Mouse (Mus musculus) myocyte (in vitro differentiated cells): Measurements from ENCODE around the gene Sumo2. TPM values are rescaled to one million over a fixed set of nuclear protein-coding genes. Genes with fewer than 3 reads are reported as not detected.
A peak's percentile ranks its signal among the peaks of the same experiment; 100 is the strongest.

Experiments used
- H3K27me3 ChIP-seq: one replicate; pipeline ENCODE4 v1.6.1; 2011; ENCODE audit not compliant: control insufficient read depth, insufficient read depth, insufficient read length
- H3K36me3 ChIP-seq: one replicate; pipeline ENCODE4 v1.6.1; 2011; ENCODE audit not compliant: control insufficient read depth, insufficient read depth
- H3K4me2 ChIP-seq: one replicate; pipeline ENCODE4 v1.6.1; 2011; ENCODE audit warnings: low read depth, control low read depth
- H3K4me3 ChIP-seq: one replicate; pipeline ENCODE4 v1.5.1; 2011; ENCODE audit warnings: mild to moderate bottlenecking, control low read depth, moderate library complexity
- H3K79me2 ChIP-seq: one replicate; pipeline ENCODE4 v1.6.1; 2011; ENCODE audit not compliant: control insufficient read depth, insufficient read depth
- H3ac ChIP-seq: one replicate; pipeline ENCODE4 v1.6.1; 2011; ENCODE audit not compliant: control insufficient read depth, insufficient read length
- CEBPB ChIP-seq: IDR thresholded peaks from 2 replicates; pipeline ENCODE4 v1.6.1; 2011; ENCODE audit warnings: mild to moderate bottlenecking, moderate library complexity; ENCODE audit not compliant: poor library complexity, insufficient read depth, severe bottlenecking
- E2F4 ChIP-seq: IDR thresholded peaks from one replicate; pipeline ENCODE4 v1.6.1; 2011; ENCODE audit warnings: mild to moderate bottlenecking, control low read depth, moderate library complexity; ENCODE audit not compliant: insufficient read depth
- MAX ChIP-seq: IDR thresholded peaks from one replicate; pipeline ENCODE4 v1.6.1; 2011; ENCODE audit warnings: low read depth, mild to moderate bottlenecking, control low read depth
- MYOD1 ChIP-seq, 3 experiments: IDR thresholded peaks; one replicate each; pipeline ENCODE4 v1.6.1; 2011; ENCODE audit warnings: control low read depth in 2 of 3, low read depth in 2 of 3, mild to moderate bottlenecking in 2 of 3, moderate library complexity in 1 of 3; ENCODE audit not compliant: insufficient read length in 2 of 3, control insufficient read depth in 1 of 3
- MYOG ChIP-seq, 3 experiments: IDR thresholded peaks; one replicate each; pipeline ENCODE4 v1.6.1; 2011; ENCODE audit warnings: control low read depth in 2 of 3, low read depth in 2 of 3, mild to moderate bottlenecking in 2 of 3; ENCODE audit not compliant: insufficient read length in 2 of 3, control insufficient read depth in 1 of 3, insufficient read depth in 1 of 3
- POLR2A ChIP-seq: IDR thresholded peaks from one replicate; pipeline ENCODE4 v1.6.1; 2011; ENCODE audit warnings: low read depth, mild to moderate bottlenecking, control low read depth, moderate library complexity; ENCODE audit not compliant: insufficient read length
- POLR2AphosphoS2 ChIP-seq: IDR thresholded peaks from one replicate; pipeline ENCODE4 v1.6.1; 2011; ENCODE audit warnings: low read depth, control low read depth; ENCODE audit not compliant: insufficient read length
- REST ChIP-seq: IDR thresholded peaks from one replicate; pipeline ENCODE4 v1.6.1; 2011; ENCODE audit warnings: mild to moderate bottlenecking, control low read depth, moderate library complexity; ENCODE audit not compliant: insufficient read depth, insufficient read length
- SRF ChIP-seq: IDR thresholded peaks from one replicate; pipeline ENCODE4 v1.6.1; 2011; ENCODE audit warnings: low read depth; ENCODE audit not compliant: control insufficient read depth, insufficient read length
- TCF12 ChIP-seq: IDR thresholded peaks from one replicate; pipeline ENCODE4 v1.6.1; 2011; ENCODE audit warnings: mild to moderate bottlenecking, control low read depth; ENCODE audit not compliant: poor library complexity, insufficient read depth, severe bottlenecking
- TCF3 ChIP-seq: IDR thresholded peaks from one replicate; pipeline ENCODE4 v1.6.1; 2011; ENCODE audit warnings: low read depth, control low read depth; ENCODE audit not compliant: insufficient read length
- USF1 ChIP-seq: IDR thresholded peaks from one replicate; pipeline ENCODE4 v1.6.1; 2011; ENCODE audit warnings: low read depth, mild to moderate bottlenecking, control low read depth, moderate library complexity
- polyA plus RNA-seq: library from polyadenylated mRNA; unstranded; fragments of >200 nt; fragmentation: generic; extraction: Trizol; gene quantifications from one replicate; pipeline ENCODE4 v1.2.1, GENCODE M21; 2012; ENCODE audit warnings: missing spikeins

Gene Sumo2
- polyA plus RNA-seq = 176 TPM

DNA sequence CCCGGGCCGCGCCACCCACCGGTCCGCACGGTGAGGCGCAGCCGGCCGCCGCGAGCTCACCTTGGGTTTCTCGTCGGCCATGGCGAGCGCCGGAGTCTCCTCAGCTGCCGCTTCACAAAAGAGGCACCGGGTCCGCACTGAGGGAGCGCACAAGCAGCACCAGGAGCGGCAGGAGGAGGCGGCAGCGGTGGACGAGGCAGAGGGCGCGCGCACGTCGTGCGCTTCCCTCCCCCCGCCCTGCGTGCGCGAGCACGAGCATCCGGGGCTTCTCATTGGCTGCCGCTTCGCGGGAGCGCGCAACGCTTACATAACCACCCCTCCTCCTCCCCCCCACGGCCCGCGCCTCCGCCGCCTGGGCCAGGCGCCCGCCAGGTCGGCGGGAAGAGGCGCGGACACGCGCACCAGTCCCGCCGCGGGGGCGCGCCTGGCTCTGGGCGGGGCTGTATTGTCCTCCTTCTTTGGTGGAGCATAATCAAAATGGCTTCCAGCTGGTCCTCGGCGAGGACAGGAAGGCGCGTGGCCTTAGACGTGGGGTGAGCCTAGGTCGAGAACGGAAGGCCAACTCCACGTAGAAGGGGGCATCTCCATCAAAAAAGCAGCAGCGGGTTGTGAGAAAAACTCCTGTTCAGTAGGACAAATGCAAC, at the start of gene Sumo2:
TSS of gene Sumo2 (minus strand) at position 239 of the 644 bp plus-strand sequence.
- TF ChIP-seq CEBPB (no peak), TCF3 (no peak), E2F4 (peak; percentile 43), MYOD1 (IDR thresholded peaks at IDR 0.05; ENCODE audit: control insufficient read depth in 1 of 3, insufficient read length in 2 of 3, low read depth in 2 of 3) (no peak), POLR2A (peak; percentile 72), MYOG (IDR thresholded peaks at IDR 0.05; ENCODE audit: control insufficient read depth in 1 of 3, insufficient read depth in 1 of 3, insufficient read length in 2 of 3, low read depth in 2 of 3) (no peak), TCF12 (no peak), POLR2AphosphoS2 (peak; percentile 80), REST (no peak), USF1 (no peak), MAX (no peak), SRF (no peak)
- H3K4me3 ChIP-seq = peak within 1 kb of the TSS; percentile 69
- peaks cover 43% of the 10 kb centered on the region for H3K79me2 ChIP-seq
- H3K4me2 ChIP-seq = peak within 1 kb of the TSS; percentile 99
- no peaks in the 10 kb centered on the region for H3K27me3 ChIP-seq
- H3K36me3 ChIP-seq = peaks cover 26% of the 10 kb centered on the region
- H3ac ChIP-seq = peak within 1 kb of the TSS; percentile 97

DNA sequence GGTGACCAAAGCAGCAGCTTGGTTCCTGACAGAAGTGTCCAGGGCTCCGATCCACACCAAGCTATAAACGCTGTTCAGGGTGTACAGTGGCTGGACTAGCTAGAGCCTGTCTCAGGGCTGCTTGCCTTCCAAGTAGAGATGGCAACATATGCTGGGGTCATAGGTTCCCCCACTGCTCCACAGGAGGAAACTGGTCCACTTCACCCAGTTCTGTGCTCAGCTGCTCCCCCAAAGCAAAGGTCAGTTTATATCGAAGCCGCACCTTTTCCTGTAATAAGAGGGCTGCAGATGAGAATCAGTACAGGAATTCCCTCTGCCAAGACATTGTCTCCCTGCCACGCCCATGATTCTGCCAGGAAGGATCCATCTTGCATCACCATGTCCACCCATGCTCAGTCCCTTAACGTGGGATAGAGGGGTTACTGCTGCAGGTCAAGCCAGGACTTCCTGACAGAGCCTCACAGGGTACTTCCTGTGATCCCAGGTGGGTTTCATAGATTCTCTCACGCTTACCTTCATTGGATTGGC, 49.6 kb upstream of the Sumo2 start:
- H3K79me2 ChIP-seq = no peaks in the 10 kb centered on the region
- peaks cover 50% of the 10 kb centered on the region for H3K36me3 ChIP-seq
- TF ChIP-seq MYOD1 (IDR thresholded peaks at IDR 0.05; ENCODE audit: control insufficient read depth in 1 of 3, insufficient read length in 2 of 3, low read depth in 2 of 3) = no peak
- peak; percentile 13 for TF ChIP-seq POLR2A
- H3K27me3 ChIP-seq = no peaks in the 10 kb centered on the region
- H3ac ChIP-seq = no peak overlapping the region
- no peak overlapping the region for H3K4me3 ChIP-seq
- no peak overlapping the region for H3K4me2 ChIP-seq

DNA sequence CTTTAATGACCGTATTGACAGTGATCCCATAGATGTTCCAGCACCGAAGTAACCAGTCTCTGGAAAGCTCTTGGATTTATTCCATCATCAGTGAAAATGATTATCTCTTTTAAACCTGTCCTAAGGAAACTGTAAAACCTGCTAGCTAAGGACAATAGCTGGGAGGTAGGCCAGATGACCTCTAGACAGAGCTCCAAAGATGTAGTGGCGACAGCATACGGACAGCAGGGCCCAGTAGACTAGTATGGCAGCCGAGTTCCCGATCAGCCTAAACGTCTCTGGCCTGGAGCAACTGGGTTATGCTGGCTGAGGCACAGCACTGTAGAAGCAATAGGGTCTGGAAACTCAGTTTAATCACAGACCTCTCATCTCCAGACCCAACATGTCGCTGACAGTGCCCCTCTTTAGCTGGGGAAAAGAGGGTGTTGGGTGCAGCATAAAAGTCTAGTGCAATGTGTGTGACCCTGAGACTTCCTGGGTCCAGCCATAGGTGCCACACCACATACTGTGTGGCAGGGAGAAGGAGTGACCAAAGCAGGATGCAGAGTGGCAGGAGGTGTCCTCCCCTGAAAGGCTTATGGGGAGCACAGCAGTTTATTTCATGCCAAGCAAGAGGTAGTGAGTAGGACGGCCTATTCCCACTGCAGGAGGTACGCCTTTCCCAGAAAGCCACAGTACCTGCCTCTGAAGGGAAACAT, 48.4 kb upstream of the Sumo2 start:
- H3K27me3 ChIP-seq = no peaks in the 10 kb centered on the region
- TF ChIP-seq POLR2AphosphoS2 (peak; percentile 20), TCF12 (no peak)
- H3K4me3 ChIP-seq = no peak overlapping the region

DNA sequence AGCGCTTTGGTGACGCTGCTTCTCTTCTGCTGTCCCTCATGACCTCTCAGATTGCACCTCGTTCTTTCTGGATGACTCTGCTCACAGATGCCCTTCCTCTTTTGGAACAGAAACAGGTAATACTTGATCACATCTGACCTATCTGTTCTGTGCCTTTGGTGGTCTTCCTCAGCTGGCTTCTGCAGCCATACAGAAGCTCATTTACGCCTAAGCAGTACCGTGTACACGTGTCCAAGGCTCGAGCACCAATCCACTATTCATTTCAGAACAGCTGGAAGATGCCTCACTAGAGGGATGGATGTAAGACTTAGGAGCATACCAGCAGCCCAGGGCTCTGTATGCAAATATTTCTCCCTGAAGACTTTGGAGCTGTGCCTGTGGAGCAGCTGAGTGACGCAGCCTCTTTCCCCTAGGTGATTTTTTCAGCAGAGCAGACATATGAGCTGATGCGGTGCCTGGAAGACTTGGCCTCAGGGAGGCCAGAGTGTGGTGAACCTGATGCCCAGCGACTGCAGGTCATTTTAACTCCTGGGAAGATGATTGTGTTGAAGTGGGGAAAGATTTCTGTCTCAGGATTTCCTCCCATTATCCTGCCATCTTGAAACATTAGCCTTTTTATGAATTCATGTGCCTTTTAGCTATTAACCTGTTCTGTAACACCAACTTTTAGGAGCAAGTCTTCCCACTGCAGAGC, 47.0 kb upstream of the Sumo2 start:
- H3K79me2 ChIP-seq = no peaks in the 10 kb centered on the region
- H3K4me2 ChIP-seq = no peak overlapping the region
- H3K27me3 ChIP-seq = no peaks in the 10 kb centered on the region
- peaks cover 53% of the 10 kb centered on the region for H3K36me3 ChIP-seq
- no peak overlapping the region for H3K4me3 ChIP-seq
- TF ChIP-seq MYOG (IDR thresholded peaks at IDR 0.05; ENCODE audit: control insufficient read depth in 1 of 3, insufficient read depth in 1 of 3, insufficient read length in 2 of 3, low read depth in 2 of 3) (no peak), POLR2A (peak; percentile 18), REST (no peak), USF1 (no peak), TCF12 (no peak), E2F4 (no peak), POLR2AphosphoS2 (no peak), MAX (no peak)
- H3ac ChIP-seq = no peak overlapping the region

More for the DNA sequence above, 48.4 kb upstream of the Sumo2 start:
- Histone ChIP-seq H3ac (no peak overlapping the region), H3K79me2 (no peaks in the 10 kb centered on the region), H3K4me2 (no peak overlapping the region), H3K36me3 (peaks cover 54% of the 10 kb centered on the region)

DNA sequence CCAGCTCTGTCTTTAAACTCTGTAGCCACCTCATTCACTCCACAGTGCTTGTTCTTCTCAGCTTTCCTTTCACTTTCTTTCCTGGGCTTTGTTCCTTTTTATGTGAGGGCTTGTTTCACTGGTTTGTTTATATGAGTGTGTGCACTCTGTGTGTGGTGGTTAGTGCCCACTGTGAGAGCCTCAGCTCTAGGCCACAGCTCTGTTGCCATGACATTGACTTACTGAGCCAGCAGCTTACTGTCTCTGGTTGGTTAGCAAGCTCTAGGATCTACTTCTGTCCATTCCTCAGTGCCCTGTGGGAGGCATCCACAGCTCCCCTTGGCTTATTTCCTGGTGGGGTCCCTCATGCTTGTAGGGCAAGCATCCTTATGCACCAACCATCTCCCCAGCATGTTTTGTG, 43.0 kb upstream of the Sumo2 start:
- H3K4me3 ChIP-seq = no peak overlapping the region
- TF ChIP-seq POLR2AphosphoS2 (no peak), E2F4 (no peak), CEBPB (no peak), USF1 (no peak), TCF3 (no peak), MYOG (IDR thresholded peaks at IDR 0.05; ENCODE audit: control insufficient read depth in 1 of 3, insufficient read depth in 1 of 3, insufficient read length in 2 of 3, low read depth in 2 of 3) (no peak), MYOD1 (IDR thresholded peaks at IDR 0.05; ENCODE audit: control insufficient read depth in 1 of 3, insufficient read length in 2 of 3, low read depth in 2 of 3) (no peak), SRF (no peak), POLR2A (no peak), MAX (no peak), REST (no peak), TCF12 (no peak)
- H3ac ChIP-seq = no peak overlapping the region

More for the DNA sequence above, 43.0 kb upstream of the Sumo2 start:
- H3K4me2 ChIP-seq = no peak overlapping the region
- no peaks in the 10 kb centered on the region for H3K27me3 ChIP-seq
- H3K36me3 ChIP-seq = peaks cover 28% of the 10 kb centered on the region
- H3K79me2 ChIP-seq = no peaks in the 10 kb centered on the region
